Mouse (Mus musculus) brain, adult 2 months (tissue): ENCODE measurements at regions not wholly inside any gene's neighbourhood (a gene's known extent, or its start where the extent isn't known, plus 50 kb on each side); places are given as distances from the start of the nearest gene placed in this dataset.
A peak's percentile ranks its signal among the peaks of the same experiment; 100 is the strongest.

Experiments
- DNase-seq: peaks from one replicate; pipeline ENCODE4 v3.0.0; 2011; ENCODE audit warnings: low read depth, low spot score

DNA sequence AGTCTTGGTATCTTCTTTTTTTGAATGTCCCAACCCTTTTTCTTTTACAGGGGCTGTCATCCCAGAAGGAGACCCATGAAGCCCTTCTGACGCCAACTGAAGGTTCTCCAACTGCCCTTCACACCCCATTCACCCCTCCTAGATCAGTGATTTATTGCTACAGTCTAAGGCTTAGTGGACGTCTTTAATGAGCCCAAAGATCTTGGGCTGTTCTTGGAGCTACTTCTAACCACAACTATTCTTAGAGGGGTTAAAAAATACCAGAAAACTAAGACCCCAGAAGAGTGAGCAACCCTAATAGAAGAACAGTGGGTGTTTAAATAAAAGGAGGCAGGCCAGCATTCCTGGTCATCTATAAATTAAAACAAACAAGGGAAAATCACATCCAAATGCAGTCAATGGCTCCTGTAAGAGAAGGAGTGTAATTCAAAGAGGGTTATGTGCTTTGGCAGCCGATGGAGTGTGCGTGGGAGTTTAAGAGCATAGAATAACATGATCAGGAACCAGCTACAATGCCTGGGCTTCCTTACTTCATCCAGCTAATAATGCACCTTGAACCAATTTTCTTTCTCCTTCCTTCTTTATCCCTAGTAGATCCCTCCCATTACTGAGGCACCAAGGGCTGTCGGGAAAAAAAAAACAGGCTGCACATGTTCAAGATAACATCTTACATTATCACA lies 113.3 kb downstream of the Qpct start:
- no peak for DNase-seq

DNA sequence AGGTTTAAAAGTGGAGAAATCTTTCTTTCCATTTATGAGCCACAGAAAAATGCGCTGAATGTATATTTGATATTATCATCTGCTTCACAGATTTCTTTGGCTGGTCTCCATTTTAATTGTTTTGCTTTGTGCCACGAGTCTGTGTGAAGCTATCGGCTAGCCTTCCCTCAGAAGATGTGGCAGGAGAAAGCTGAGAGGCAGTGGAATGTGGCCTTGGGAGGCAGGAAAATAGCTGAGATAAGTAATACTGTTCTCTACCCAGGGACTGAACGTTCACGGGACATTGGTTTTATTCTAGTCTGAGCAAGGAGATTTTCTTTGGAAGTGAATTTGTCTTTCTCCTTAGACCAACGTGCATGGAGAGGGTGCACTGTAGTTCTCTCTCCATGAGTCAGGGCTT lies 112.3 kb downstream of the Qpct start:
- no peak for DNase-seq

DNA sequence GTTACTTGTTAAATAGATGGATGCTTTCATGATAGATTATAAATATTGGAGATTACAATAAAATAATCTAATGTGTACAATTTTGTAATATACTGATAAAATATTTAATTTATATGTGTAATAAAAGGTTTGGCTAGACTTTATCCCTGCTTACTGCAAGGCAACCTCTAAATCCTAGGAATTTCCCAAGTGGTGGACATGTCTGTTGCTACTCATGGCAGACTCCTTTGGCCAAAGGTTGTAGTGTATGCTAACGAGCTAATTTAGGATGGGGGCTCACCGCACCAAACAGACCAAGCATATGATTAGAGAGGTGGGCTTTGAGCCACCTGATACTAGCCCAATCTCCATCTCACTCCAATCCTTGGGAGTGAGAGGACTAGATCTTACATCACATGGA lies 102.4 kb downstream of the Qpct start:
- no peak for DNase-seq

DNA sequence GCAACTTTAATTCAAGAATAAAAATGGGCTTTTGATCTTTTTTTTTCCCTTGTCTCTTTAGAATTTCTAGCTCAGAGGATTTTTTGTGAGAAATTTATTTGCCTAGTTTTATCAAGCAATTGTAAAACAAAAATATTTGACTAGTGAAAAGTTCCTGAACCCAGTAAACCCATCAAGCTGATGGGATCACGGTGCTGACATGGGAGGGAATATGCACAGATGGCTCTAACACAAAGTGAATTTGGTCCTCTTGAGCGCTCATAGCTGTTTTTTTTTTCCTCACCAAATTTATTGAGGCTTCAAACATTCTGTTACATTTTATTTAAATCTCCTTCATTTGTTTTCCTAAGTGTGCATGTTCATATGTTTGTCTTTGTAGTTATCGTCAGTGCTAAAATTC lies 101.1 kb downstream of the Qpct start:
- DNase-seq, result no peak

DNA sequence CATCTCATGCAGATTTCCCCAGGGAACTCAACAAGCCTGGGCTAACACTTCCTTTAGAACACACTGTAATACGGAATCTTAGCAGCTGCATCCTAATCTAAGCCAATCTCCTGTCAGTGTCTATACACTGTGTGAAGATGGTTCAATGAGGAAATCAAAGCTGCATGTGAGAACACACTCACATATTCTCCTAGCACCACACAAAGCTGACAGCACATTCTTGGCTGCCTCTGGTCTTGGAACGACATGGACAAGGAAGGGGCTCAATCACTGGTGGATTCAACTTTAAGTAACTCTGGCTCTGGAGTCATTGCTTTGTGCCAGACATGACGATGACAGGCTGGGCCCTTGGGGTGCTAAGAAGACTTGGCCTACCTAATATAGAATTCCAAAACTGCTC lies 96.2 kb downstream of the Qpct start:
- no peak for DNase-seq

DNA sequence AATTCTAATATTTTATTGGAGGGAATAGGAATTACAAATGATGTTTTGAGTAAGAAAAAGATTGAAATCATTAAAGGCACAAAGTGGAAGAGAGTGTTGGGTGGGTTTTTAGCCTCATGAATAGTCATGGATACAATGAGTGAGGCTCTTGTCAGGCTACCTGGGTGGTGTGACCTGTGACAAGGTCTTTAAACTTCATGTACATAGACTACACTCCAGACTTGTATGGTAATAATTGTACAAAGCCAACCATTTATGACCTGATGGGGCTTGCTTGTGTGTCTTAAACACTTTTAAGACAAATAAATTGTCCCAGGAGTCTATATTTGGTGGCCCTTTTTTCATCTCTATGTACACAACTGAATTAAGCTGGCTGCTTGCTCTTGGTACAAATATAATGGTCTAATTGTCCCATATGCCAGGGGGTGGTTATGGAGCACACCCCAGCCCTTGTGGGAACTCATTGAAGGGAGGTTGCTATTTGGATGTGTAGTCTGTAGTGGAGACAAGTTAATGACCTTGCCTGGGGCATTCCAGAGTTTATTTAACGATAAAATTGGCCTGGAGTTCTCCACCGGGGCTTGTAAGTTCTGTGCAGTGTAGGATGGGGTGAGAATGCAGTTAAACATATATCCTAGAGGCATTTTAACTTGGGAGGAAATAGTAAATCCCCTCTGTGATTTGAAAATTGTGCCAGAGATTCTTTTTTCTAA lies 93.4 kb downstream of the Qpct start:
- no peak for DNase-seq

DNA sequence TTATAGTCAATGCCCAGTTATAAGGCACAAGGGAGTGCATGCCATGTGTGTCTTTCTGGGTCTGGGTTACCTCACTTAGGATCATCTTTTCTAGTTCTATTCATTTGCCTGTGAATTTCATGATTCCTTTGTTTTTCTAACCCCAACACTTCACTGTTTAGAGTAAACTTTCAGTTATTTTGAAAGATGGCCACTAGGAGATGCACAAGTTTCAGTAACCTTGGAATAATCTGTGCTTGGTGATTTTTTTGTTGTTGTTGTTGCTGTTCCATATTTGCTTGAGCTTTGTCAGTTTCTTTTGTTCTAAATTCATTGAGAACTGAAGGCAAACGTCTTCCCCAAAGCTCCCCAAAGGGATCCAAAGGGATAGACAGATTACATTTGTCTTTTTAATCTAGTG lies 91.3 kb downstream of the Qpct start:
- peak; percentile 2 for DNase-seq
